Mouse (Mus musculus) lung, postnatal 0 days (tissue): ENCODE data around the gene Ccl3.

Source experiments
- CTCF ChIP-seq: IDR thresholded peaks from 2 replicates; pipeline ENCODE4 v1.5.1; 2016; ENCODE audit warnings: antibody characterized with exemption, mild to moderate bottlenecking
- EP300 ChIP-seq: IDR thresholded peaks from 2 replicates; pipeline ENCODE4 v1.6.1; 2016; ENCODE audit warnings: antibody characterized with exemption, mild to moderate bottlenecking, control low read depth

GRCm38 (mm10) chr11:83641216-83641615, 7.9 kb downstream of the Ccl3 start:
- TF ChIP-seq CTCF (no peak), EP300 (no peak)
